Mouse (Mus musculus) forebrain, embryonic 14.5 days (tissue): Measurements from ENCODE around the gene Adgrl4. TPM values are rescaled to one million over a fixed set of nuclear protein-coding genes. Genes with fewer than 3 reads are reported as not detected.

ENCODE experiments used
- ATAC-seq: fragments of 200-750 bp; cut with Nextera tagmentation; 2 replicates; pipeline ENCODE4 v1.8.0; 2017; ENCODE audit warnings: mild to moderate bottlenecking, moderate library complexity
- DNase-seq: peaks from one replicate; pipeline ENCODE4 v3.0.0-alpha.2; 2015; ENCODE audit warnings: low spot score
- H3K27ac ChIP-seq: fragments of 300-500 bp; sonication (generic); 2 replicates; pipeline ENCODE4 v1.5.1; 2014; ENCODE audit warnings: low read depth, mild to moderate bottlenecking, control low read depth, low read length, moderate library complexity
- H3K27me3 ChIP-seq: fragments of 300-500 bp; sonication (generic); replicated peaks from 2 replicates; pipeline ENCODE4 v1.6.1; 2014; ENCODE audit warnings: low read length, control low read depth, mixed read lengths; ENCODE audit not compliant: control insufficient read depth, insufficient read depth
- H3K36me3 ChIP-seq: fragments of 300-500 bp; sonication (generic); 2 replicates; pipeline ENCODE4 v1.6.1; 2014; ENCODE audit warnings: low read length, control low read depth; ENCODE audit not compliant: control insufficient read depth, insufficient read depth
- H3K4me1 ChIP-seq: fragments of 300-500 bp; sonication (generic); 2 replicates; pipeline ENCODE4 v1.6.1; 2014; ENCODE audit warnings: antibody characterized with exemption, low read length, control low read depth; ENCODE audit not compliant: control insufficient read depth, insufficient read depth
- H3K4me2 ChIP-seq: fragments of 300-500 bp; sonication (generic); 2 replicates; pipeline ENCODE4 v1.6.1; 2014; ENCODE audit warnings: mild to moderate bottlenecking, control low read depth, low read length
- H3K4me3 ChIP-seq: fragments of 300-500 bp; sonication (generic); 2 replicates; pipeline ENCODE4 v1.5.1; 2014; ENCODE audit warnings: low read depth, low read length, control low read depth
- H3K9ac ChIP-seq: fragments of 300-500 bp; sonication (generic); 2 replicates; pipeline ENCODE4 v1.6.1; 2014; ENCODE audit warnings: mild to moderate bottlenecking, low read length, control low read depth, moderate library complexity
- H3K9me3 ChIP-seq: fragments of 300-500 bp; sonication (generic); replicated peaks from 2 replicates; pipeline ENCODE4 v1.6.1; 2016; ENCODE audit warnings: low read length, control low read depth, mixed read lengths; ENCODE audit not compliant: control insufficient read depth
- WGBS: fragments of 180-500 bp; shearing (Covaris S2); extraction: QIAGEN DNeasy Blood & Tissue Kit; methylation state at CpG from one replicate; pipeline ENCODE4 v1.1.7; 2014; 5-methylcytosine and 5-hydroxymethylcytosine counted together
- polyA plus RNA-seq: library from polyadenylated mRNA; unstranded; fragments of >200 nt; fragmentation: Nextera tagmentation; extraction: Ambion mirVana; gene quantifications from 2 replicates; pipeline ENCODE4 v1.2.1, GENCODE M21; 2014

The Adgrl4 gene
- polyA plus RNA-seq, 1 experiment from 2014 or later: 14.9 TPM

GRCm38 (mm10) chr3:151424326-151425207, 13.1 kb upstream of the Adgrl4 start:
- Histone ChIP-seq H3K36me3 (no peaks in the 10 kb centered on the region), H3K9ac (no peak overlapping the region), H3K27me3 (no peaks in the 10 kb centered on the region), H3K4me1 (no peaks in the 10 kb centered on the region), H3K27ac (no peak overlapping the region), H3K4me3 (no peak overlapping the region), H3K4me2 (no peak overlapping the region), H3K9me3 (no peaks in the 10 kb centered on the region)
- WGBS: 83% methylated on average over 9 of the region's 9 CpGs
- ATAC-seq: no peak
- no peak for DNase-seq

GRCm38 (mm10) chr3:151430106-151430505, 7.6 kb upstream of the Adgrl4 start:
- Histone ChIP-seq H3K27ac (no peak overlapping the region), H3K27me3 (no peaks in the 10 kb centered on the region), H3K4me2 (no peak overlapping the region), H3K36me3 (no peaks in the 10 kb centered on the region), H3K9ac (no peak overlapping the region), H3K9me3 (no peaks in the 10 kb centered on the region), H3K4me3 (no peak overlapping the region), H3K4me1 (no peaks in the 10 kb centered on the region)
- DNase-seq (no peak), ATAC-seq (no peak)
- 98% methylated on average over 3 of the region's 3 CpGs for WGBS

- Histone ChIP-seq H3K4me3 (no peak overlapping the region), H3K27ac (no peak overlapping the region), H3K36me3 (no peaks in the 10 kb centered on the region), H3K4me2 (no peak overlapping the region), H3K9me3 (no peaks in the 10 kb centered on the region), H3K27me3 (no peaks in the 10 kb centered on the region), H3K4me1 (no peaks in the 10 kb centered on the region), H3K9ac (no peak overlapping the region)
- DNase-seq (no peak), ATAC-seq (no peak)
- WGBS: 81% methylated on average over 2 of the region's 2 CpGs
Observed at GRCm38 (mm10) chr3:151431507-151431906, 6.2 kb upstream of the Adgrl4 start.

DNA sequence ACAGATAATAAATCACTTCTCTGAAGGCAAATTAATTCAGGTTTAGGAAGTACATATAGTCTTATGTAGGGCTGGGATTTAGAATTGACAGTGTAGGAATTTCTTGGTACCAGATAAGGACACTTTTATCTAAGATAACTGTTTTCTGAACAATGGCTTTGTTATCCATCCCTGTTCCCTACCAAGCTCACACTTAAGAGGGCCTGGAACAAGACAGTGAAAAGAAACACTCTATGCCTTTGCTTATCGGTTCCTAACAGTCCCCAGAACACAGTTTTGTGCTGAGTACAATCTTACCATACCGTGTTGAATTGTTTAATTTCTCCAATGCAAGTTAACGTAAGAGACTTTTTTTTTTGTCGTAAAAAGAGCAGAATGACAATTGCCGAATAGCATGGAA, 677 bp downstream of the Adgrl4 start:
- ATAC-seq (no peak), DNase-seq (no peak)
- Histone ChIP-seq H3K4me1 (peaks cover 3% of the 10 kb centered on the region; the same call in 1 of the 2 replicates), H3K9ac (no peak overlapping the region), H3K27ac (no peak overlapping the region), H3K36me3 (no peaks in the 10 kb centered on the region), H3K4me2 (no peak overlapping the region), H3K9me3 (no peaks in the 10 kb centered on the region), H3K27me3 (0 out of 2 replicates have a peak, but pooled peaks cover 4% of the 10 kb centered on the region), H3K4me3 (no peak overlapping the region)
- 86% methylated on average over 5 of the region's 5 CpGs for WGBS

GRCm38 (mm10) chr3:151439976-151440375, 2.3 kb downstream of the Adgrl4 start:
- Histone ChIP-seq H3K9me3 (no peaks in the 10 kb centered on the region), H3K36me3 (no peaks in the 10 kb centered on the region), H3K4me2 (no peak overlapping the region), H3K27me3 (0 out of 2 replicates have a peak, but pooled peaks cover 4% of the 10 kb centered on the region), H3K4me3 (no peak overlapping the region), H3K9ac (no peak overlapping the region), H3K4me1 (peaks cover 3% of the 10 kb centered on the region; the same call in 1 of the 2 replicates), H3K27ac (no peak overlapping the region)
- DNase-seq (no peak), ATAC-seq (no peak)
- 70% methylated on average over 2 of the region's 2 CpGs for WGBS

GRCm38 (mm10) chr3:151442026-151442425, 4.3 kb downstream of the Adgrl4 start:
- H3K4me3 ChIP-seq: no peak overlapping the region
- H3K36me3 ChIP-seq: no peaks in the 10 kb centered on the region
- H3K27me3 ChIP-seq: 0 out of 2 replicates have a peak, but pooled peaks cover 4% of the 10 kb centered on the region
- ATAC-seq (no peak), DNase-seq (no peak)
- no peak overlapping the region for H3K9ac ChIP-seq
- WGBS: 87% methylated on average over 2 of the region's 2 CpGs
- H3K4me2 ChIP-seq: no peak overlapping the region
- no peak overlapping the region for H3K27ac ChIP-seq
- H3K4me1 ChIP-seq: peaks cover 3% of the 10 kb centered on the region; the same call in 1 of the 2 replicates
- no peaks in the 10 kb centered on the region for H3K9me3 ChIP-seq

- Histone ChIP-seq H3K36me3 (no peaks in the 10 kb centered on the region), H3K9ac (no peak overlapping the region), H3K27ac (no peak overlapping the region), H3K4me3 (no peak overlapping the region), H3K4me1 (no peaks in the 10 kb centered on the region), H3K4me2 (no peak overlapping the region), H3K9me3 (no peaks in the 10 kb centered on the region), H3K27me3 (no peaks in the 10 kb centered on the region)
- DNase-seq: no peak
- WGBS: 84% methylated on average over 5 of the region's 5 CpGs
- no peak for ATAC-seq
Observed at GRCm38 (mm10) chr3:151443486-151443885, 5.8 kb downstream of the Adgrl4 start.

GRCm38 (mm10) chr3:151444284-151444683, 6.6 kb downstream of the Adgrl4 start:
- H3K27me3 ChIP-seq: no peaks in the 10 kb centered on the region
- no peaks in the 10 kb centered on the region for H3K9me3 ChIP-seq
- 93% methylated on average over 4 of the region's 4 CpGs for WGBS

GRCm38 (mm10) chr3:151445936-151446335, 8.2 kb downstream of the Adgrl4 start:
- DNase-seq (no peak), ATAC-seq (no peak)
- H3K27ac ChIP-seq: no peak overlapping the region
- H3K36me3 ChIP-seq: no peaks in the 10 kb centered on the region
- H3K4me2 ChIP-seq: no peak overlapping the region
- WGBS: 67% methylated on average over 2 of the region's 2 CpGs
- no peaks in the 10 kb centered on the region for H3K9me3 ChIP-seq
- H3K27me3 ChIP-seq: no peaks in the 10 kb centered on the region
- no peak overlapping the region for H3K9ac ChIP-seq
- no peaks in the 10 kb centered on the region for H3K4me1 ChIP-seq
- no peak overlapping the region for H3K4me3 ChIP-seq

More at GRCm38 (mm10) chr3:151444284-151444683, 6.6 kb downstream of the Adgrl4 start:
- Histone ChIP-seq H3K4me2 (no peak overlapping the region), H3K4me1 (no peaks in the 10 kb centered on the region), H3K27ac (no peak overlapping the region), H3K36me3 (no peaks in the 10 kb centered on the region), H3K4me3 (no peak overlapping the region), H3K9ac (no peak overlapping the region)
- no peak for ATAC-seq
- no peak for DNase-seq
